Mouse (Mus musculus): ENCODE measurements at regions not wholly inside any gene's neighbourhood (a gene's known extent, or its start where the extent isn't known, plus 50 kb on each side); places are given as distances from the start of the nearest gene placed in this dataset.

GRCm38 (mm10) chrX:19219727-19220126 lies 261.4 kb downstream of the Tex13c3 start:
- no peak for TF ChIP-seq GATA4 (IDR thresholded peaks at IDR 0.05; ENCODE audit: insufficient replicate concordance, low read length)

- no peak for TF ChIP-seq GATA4 (IDR thresholded peaks at IDR 0.05; ENCODE audit: insufficient replicate concordance, low read length)
Observed at GRCm38 (mm10) chrX:19219301-19219700, 261.8 kb downstream of the Tex13c3 start.

GRCm38 (mm10) chrX:19206420-19206819 lies 274.7 kb downstream of the Tex13c3 start:
- no peak for TF ChIP-seq GATA4 (IDR thresholded peaks at IDR 0.05; ENCODE audit: insufficient replicate concordance, low read length)

GRCm38 (mm10) chrX:19202542-19202941 lies 278.6 kb downstream of the Tex13c3 start:
- TF ChIP-seq GATA4 (IDR thresholded peaks at IDR 0.05; ENCODE audit: insufficient replicate concordance, low read length) = no peak

GRCm38 (mm10) chrX:19201383-19201782 lies 279.7 kb downstream of the Tex13c3 start:
- no peak for TF ChIP-seq GATA4 (IDR thresholded peaks at IDR 0.05; ENCODE audit: insufficient replicate concordance, low read length)

- TF ChIP-seq GATA4 (IDR thresholded peaks at IDR 0.05; ENCODE audit: insufficient replicate concordance, low read length) = no peak
Observed at GRCm38 (mm10) chrX:19199531-19199930, 281.6 kb downstream of the Tex13c3 start.

GRCm38 (mm10) chrX:19168983-19169382 lies 312.1 kb downstream of the Tex13c3 start:
- 0 out of 2 replicates have a peak, but pooled peaks have one; percentile 7 for TF ChIP-seq GATA4 (IDR thresholded peaks at IDR 0.05; ENCODE audit: insufficient replicate concordance, low read length)

GRCm38 (mm10) chrX:19168546-19168945 lies 312.6 kb downstream of the Tex13c3 start:
- TF ChIP-seq GATA4 (IDR thresholded peaks at IDR 0.05; ENCODE audit: insufficient replicate concordance, low read length) = no peak

GRCm38 (mm10) chrX:19168111-19168510 lies 313.0 kb downstream of the Tex13c3 start:
- TF ChIP-seq GATA4 (IDR thresholded peaks at IDR 0.05; ENCODE audit: insufficient replicate concordance, low read length) = no peak

GRCm38 (mm10) chrX:19167121-19167853 lies 313.8 kb downstream of the Tex13c3 start:
- TF ChIP-seq GATA4 (IDR thresholded peaks at IDR 0.05; ENCODE audit: insufficient replicate concordance, low read length) = no peak

GRCm38 (mm10) chrX:19165891-19166644 lies 315.1 kb downstream of the Tex13c3 start:
- TF ChIP-seq GATA4 (IDR thresholded peaks at IDR 0.05; ENCODE audit: insufficient replicate concordance, low read length) = no peak

- no peak for TF ChIP-seq GATA4 (IDR thresholded peaks at IDR 0.05; ENCODE audit: insufficient replicate concordance, low read length)
Observed at GRCm38 (mm10) chrX:19164151-19164550, 317.0 kb downstream of the Tex13c3 start.

- TF ChIP-seq GATA4 (IDR thresholded peaks at IDR 0.05; ENCODE audit: insufficient replicate concordance, low read length) = no peak
Observed at GRCm38 (mm10) chrX:19162958-19163357, 318.2 kb downstream of the Tex13c3 start.

GRCm38 (mm10) chrX:19162351-19162750 lies 318.8 kb downstream of the Tex13c3 start:
- TF ChIP-seq GATA4 (IDR thresholded peaks at IDR 0.05; ENCODE audit: insufficient replicate concordance, low read length) = no peak

GRCm38 (mm10) chrX:19160275-19160930 lies 320.7 kb downstream of the Tex13c3 start:
- TF ChIP-seq GATA4 (IDR thresholded peaks at IDR 0.05; ENCODE audit: insufficient replicate concordance, low read length) = no peak
